Mouse (Mus musculus): Measurements from ENCODE around the gene Cyb5d1. TPM values are rescaled to one million over a fixed set of nuclear protein-coding genes. Genes with fewer than 3 reads are reported as not detected.
"Not testable (repeated sequence)": the region's sequence is repeated elsewhere in the genome, so short reads cannot be mapped to it uniquely, and the experiment has no call there.

Cyb5d1 gene
- polyA plus RNA-seq, 1 experiment from 2014 or later: 23.9 TPM

GRCm38 (mm10) chr11:69399201-69400082 lies 4.0 kb upstream of the Cyb5d1 start:
- Histone ChIP-seq H3K9ac (no peak overlapping the region), H3K36me3 (replicated peaks; ENCODE audit: control insufficient read depth, insufficient read depth) (peaks cover 76% of the 10 kb centered on the region), H3K4me2 (replicated peaks) (peak overlapping the region; percentile 11; the same call in 1 of the 2 replicates)

GRCm38 (mm10) chr11:69398486-69399200 lies 3.2 kb upstream of the Cyb5d1 start:
- Histone ChIP-seq H3K36me3 (replicated peaks; ENCODE audit: control insufficient read depth, insufficient read depth) (peaks cover 68% of the 10 kb centered on the region), H3K27me3 (ENCODE audit: control insufficient read depth, insufficient read depth, low read length) (0 out of 2 replicates have a peak, but pooled peaks cover 7% of the 10 kb centered on the region), H3K4me3 (replicated peaks; ENCODE audit: low read length) (0 out of 2 replicates have a peak overlapping the region, but pooled peaks have one; percentile 14), H3K4me1 (replicated peaks; ENCODE audit: control insufficient read depth, insufficient read depth, low read length) (peaks cover 15% of the 10 kb centered on the region), H3K9ac (peak overlapping the region; percentile 31; the same call in 1 of the 2 replicates), H3K27ac (no peak overlapping the region), H3K4me2 (replicated peaks) (peak overlapping the region; percentile 93), H3K9me3 (ENCODE audit: control insufficient read depth, low read length) (no peaks in the 10 kb centered on the region)
- WGBS: 25% methylated on average over 21 of the region's 21 CpGs
- DNase-seq (ENCODE audit: low spot score) (no peak), ATAC-seq (ENCODE audit: low FRiP score) (no peak)

More at GRCm38 (mm10) chr11:69399201-69400082, 4.0 kb upstream of the Cyb5d1 start:
- H3K4me3 ChIP-seq (replicated peaks; ENCODE audit: low read length): no peak overlapping the region; the same call in 1 of the 2 replicates
- H3K4me1 ChIP-seq (replicated peaks; ENCODE audit: control insufficient read depth, insufficient read depth, low read length): peaks cover 11% of the 10 kb centered on the region
- WGBS: 20% methylated on average over 64 of the region's 66 CpGs
- H3K27me3 ChIP-seq (ENCODE audit: control insufficient read depth, insufficient read depth, low read length): 0 out of 2 replicates have a peak, but pooled peaks cover 7% of the 10 kb centered on the region
- no peaks in the 10 kb centered on the region for H3K9me3 ChIP-seq (ENCODE audit: control insufficient read depth, low read length)
- no peak for ATAC-seq (ENCODE audit: low FRiP score)
- no peak overlapping the region for H3K27ac ChIP-seq
- DNase-seq (ENCODE audit: low spot score): no peak

GRCm38 (mm10) chr11:69398059-69398458 lies 2.6 kb upstream of the Cyb5d1 start, which contains the start of gene Tmem88:
Tmem88 (minus strand) TSS chr11:69398234.
- peaks cover 15% of the 10 kb centered on the region for H3K4me1 ChIP-seq (replicated peaks; ENCODE audit: control insufficient read depth, insufficient read depth, low read length)
- H3K27ac ChIP-seq: no peak within 1 kb of the TSS
- DNase-seq (ENCODE audit: low spot score) (no peak), ATAC-seq (ENCODE audit: low FRiP score) (no peak)
- H3K27me3 ChIP-seq (ENCODE audit: control insufficient read depth, insufficient read depth, low read length): 0 out of 2 replicates have a peak, but pooled peaks cover 7% of the 10 kb centered on the region
- WGBS: 8% methylated on average over 16 of the region's 16 CpGs
- H3K9ac ChIP-seq: peak within 1 kb of the TSS; percentile 87; the same call in 1 of the 2 replicates
- H3K9me3 ChIP-seq (ENCODE audit: control insufficient read depth, low read length): no peaks in the 10 kb centered on the region
- peaks cover 62% of the 10 kb centered on the region for H3K36me3 ChIP-seq (replicated peaks; ENCODE audit: control insufficient read depth, insufficient read depth)
- peak within 1 kb of the TSS; percentile 14 for H3K4me3 ChIP-seq (replicated peaks; ENCODE audit: low read length)
- peak within 1 kb of the TSS; percentile 93 for H3K4me2 ChIP-seq (replicated peaks)

GRCm38 (mm10) chr11:69397581-69398057 lies 2.2 kb upstream of the Cyb5d1 start:
- H3K9ac ChIP-seq: peak overlapping the region; percentile 31; the same call in 1 of the 2 replicates
- no peak for ATAC-seq (ENCODE audit: low FRiP score)

GRCm38 (mm10) chr11:69396772-69397171 lies 1.3 kb upstream of the Cyb5d1 start:
- peak overlapping the region; percentile 64; the same call in 1 of the 2 replicates for H3K4me3 ChIP-seq (replicated peaks; ENCODE audit: low read length)
- no peak for ATAC-seq (ENCODE audit: low FRiP score)
- H3K27me3 ChIP-seq (ENCODE audit: control insufficient read depth, insufficient read depth, low read length): 0 out of 2 replicates have a peak, but pooled peaks cover 7% of the 10 kb centered on the region
- no peak for DNase-seq (ENCODE audit: low spot score)
- 23% methylated on average over 11 of the region's 11 CpGs for WGBS
- H3K27ac ChIP-seq: 0 out of 2 replicates have a peak overlapping the region, but pooled peaks have one; percentile 98
- H3K36me3 ChIP-seq (replicated peaks; ENCODE audit: control insufficient read depth, insufficient read depth): peaks cover 49% of the 10 kb centered on the region
- H3K4me1 ChIP-seq (replicated peaks; ENCODE audit: control insufficient read depth, insufficient read depth, low read length): peaks cover 15% of the 10 kb centered on the region
- H3K9ac ChIP-seq: peak overlapping the region; percentile 87
- peak overlapping the region; percentile 93 for H3K4me2 ChIP-seq (replicated peaks)
- H3K9me3 ChIP-seq (ENCODE audit: control insufficient read depth, low read length): no peaks in the 10 kb centered on the region

More at GRCm38 (mm10) chr11:69397581-69398057, 2.2 kb upstream of the Cyb5d1 start:
- 8% methylated on average over 24 of the region's 24 CpGs for WGBS
- peaks cover 15% of the 10 kb centered on the region for H3K4me1 ChIP-seq (replicated peaks; ENCODE audit: control insufficient read depth, insufficient read depth, low read length)
- H3K36me3 ChIP-seq (replicated peaks; ENCODE audit: control insufficient read depth, insufficient read depth): peaks cover 58% of the 10 kb centered on the region
- H3K27me3 ChIP-seq (ENCODE audit: control insufficient read depth, insufficient read depth, low read length): 0 out of 2 replicates have a peak, but pooled peaks cover 7% of the 10 kb centered on the region
- peak overlapping the region; percentile 14 for H3K4me3 ChIP-seq (replicated peaks; ENCODE audit: low read length)
- no peak for DNase-seq (ENCODE audit: low spot score)
- no peak overlapping the region for H3K27ac ChIP-seq
- H3K4me2 ChIP-seq (replicated peaks): peak overlapping the region; percentile 93
- H3K9me3 ChIP-seq (ENCODE audit: control insufficient read depth, low read length): no peaks in the 10 kb centered on the region

GRCm38 (mm10) chr11:69395634-69396373 lies 373 bp upstream of the Cyb5d1 start:
- peak; percentile 92 for ATAC-seq (ENCODE audit: low FRiP score)
- Histone ChIP-seq H3K9me3 (ENCODE audit: control insufficient read depth, low read length) (no peaks in the 10 kb centered on the region), H3K36me3 (replicated peaks; ENCODE audit: control insufficient read depth, insufficient read depth) (peaks cover 40% of the 10 kb centered on the region), H3K27me3 (ENCODE audit: control insufficient read depth, insufficient read depth, low read length) (0 out of 2 replicates have a peak, but pooled peaks cover 7% of the 10 kb centered on the region), H3K4me1 (replicated peaks; ENCODE audit: control insufficient read depth, insufficient read depth, low read length) (peaks cover 15% of the 10 kb centered on the region), H3K4me3 (replicated peaks; ENCODE audit: low read length) (peak overlapping the region; percentile 64), H3K27ac (peak overlapping the region; percentile 98), H3K4me2 (replicated peaks) (peak overlapping the region; percentile 93), H3K9ac (peak overlapping the region; percentile 87)
- peak; percentile 99 for DNase-seq (ENCODE audit: low spot score)
- WGBS: under 1% methylated on average over 48 of the region's 48 CpGs

- not testable (repeated sequence) for DNase-seq (ENCODE audit: low spot score); H3K9me3 ChIP-seq (ENCODE audit: control insufficient read depth, low read length); ATAC-seq (ENCODE audit: low FRiP score); H3K27me3 ChIP-seq (ENCODE audit: control insufficient read depth, insufficient read depth, low read length)
- H3K4me1 ChIP-seq (replicated peaks; ENCODE audit: control insufficient read depth, insufficient read depth, low read length): peaks cover 15% of the 10 kb centered on the region
- 2% methylated on average over 30 of the region's 31 CpGs for WGBS
- peaks cover 28% of the 10 kb centered on the region for H3K36me3 ChIP-seq (replicated peaks; ENCODE audit: control insufficient read depth, insufficient read depth)
- peak overlapping the region; percentile 87 for H3K9ac ChIP-seq
- H3K4me3 ChIP-seq (replicated peaks; ENCODE audit: low read length): peak overlapping the region; percentile 64
- H3K27ac ChIP-seq: peak overlapping the region; percentile 98
- H3K4me2 ChIP-seq (replicated peaks): peak overlapping the region; percentile 70
Measured at GRCm38 (mm10) chr11:69394591-69395167, 752 bp downstream of the Cyb5d1 start.

- no peaks in the 10 kb centered on the region for H3K36me3 ChIP-seq (replicated peaks; ENCODE audit: control insufficient read depth, insufficient read depth)
- H3K4me3 ChIP-seq (replicated peaks; ENCODE audit: low read length): no peak overlapping the region
- no peak overlapping the region for H3K27ac ChIP-seq
- H3K4me2 ChIP-seq (replicated peaks): no peak overlapping the region
- 47% methylated on average over 10 of the region's 10 CpGs for WGBS
- ATAC-seq (ENCODE audit: low FRiP score) (peak; percentile 32; the same call in 1 of the 2 replicates), DNase-seq (ENCODE audit: low spot score) (peak; percentile 90)
- H3K9me3 ChIP-seq (ENCODE audit: control insufficient read depth, low read length): no peaks in the 10 kb centered on the region
- H3K9ac ChIP-seq: no peak overlapping the region
- peaks cover 6% of the 10 kb centered on the region; the same call in 1 of the 2 replicates for H3K4me1 ChIP-seq (replicated peaks; ENCODE audit: control insufficient read depth, insufficient read depth, low read length)
- no peaks in the 10 kb centered on the region for H3K27me3 ChIP-seq (ENCODE audit: control insufficient read depth, insufficient read depth, low read length)
Measured at GRCm38 (mm10) chr11:69390400-69391034, 4.9 kb downstream of the Cyb5d1 start.

All from hindbrain, embryonic 14.5 days (tissue).